Mouse (Mus musculus): Measurements from ENCODE around the gene Ift172. TPM values are rescaled to one million over a fixed set of nuclear protein-coding genes. Genes with fewer than 3 reads are reported as not detected.
"Not testable (repeated sequence)": the region's sequence is repeated elsewhere in the genome, so short reads cannot be mapped to it uniquely, and the experiment has no call there.

Gene Ift172
- total RNA-seq, 2 experiments from 2014 or later = 26.0 to 34.8 TPM

DNA sequence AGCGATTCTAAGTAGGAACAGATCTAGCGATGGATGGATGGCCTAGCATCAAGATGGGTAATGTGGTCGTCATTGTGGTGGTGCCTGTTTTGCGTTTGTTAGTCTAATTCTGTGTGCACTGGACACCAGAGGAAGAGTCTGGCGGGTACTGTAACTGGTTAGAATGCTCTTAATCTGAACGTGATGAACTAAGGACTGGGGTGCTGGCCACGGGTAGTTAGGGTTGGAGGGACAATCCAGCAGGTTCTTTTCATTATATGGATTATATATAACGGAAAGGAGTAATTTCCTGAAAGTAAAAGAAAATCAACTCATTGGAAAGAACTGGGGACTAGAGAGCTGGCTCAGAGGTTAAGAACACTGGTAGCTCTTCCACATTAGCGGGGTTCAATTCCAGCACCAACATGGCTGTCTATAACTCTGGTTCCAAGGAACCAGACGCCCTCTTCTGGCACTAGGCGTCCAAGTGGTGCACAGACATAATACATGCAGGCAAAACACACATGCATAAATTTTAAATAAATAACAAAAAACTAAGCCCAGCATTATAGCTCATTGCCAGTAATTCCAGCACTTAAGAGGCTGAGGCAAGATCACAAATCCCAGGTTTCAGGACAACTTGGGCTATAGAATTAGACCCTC is 69.5 kb downstream of the Ift172 start:
- TF ChIP-seq CTCF (IDR thresholded peaks at IDR 0.05) = peak; percentile 30; the same call in 1 of the 2 replicates
- no peak for DNase-seq
- Histone ChIP-seq H3K4me3 (peak overlapping the region; percentile 98), H3K27ac (peak overlapping the region; percentile 96)
- intact Hi-C loops (cut with DNase I) = loop anchor here (2.0 to 5.0 kb wide), 3 partner anchors 19 to 39 kb away; partner anchors contain the start of genes Gm9970, Gtf3c2, Nrbp1 and Zfp513

DNA sequence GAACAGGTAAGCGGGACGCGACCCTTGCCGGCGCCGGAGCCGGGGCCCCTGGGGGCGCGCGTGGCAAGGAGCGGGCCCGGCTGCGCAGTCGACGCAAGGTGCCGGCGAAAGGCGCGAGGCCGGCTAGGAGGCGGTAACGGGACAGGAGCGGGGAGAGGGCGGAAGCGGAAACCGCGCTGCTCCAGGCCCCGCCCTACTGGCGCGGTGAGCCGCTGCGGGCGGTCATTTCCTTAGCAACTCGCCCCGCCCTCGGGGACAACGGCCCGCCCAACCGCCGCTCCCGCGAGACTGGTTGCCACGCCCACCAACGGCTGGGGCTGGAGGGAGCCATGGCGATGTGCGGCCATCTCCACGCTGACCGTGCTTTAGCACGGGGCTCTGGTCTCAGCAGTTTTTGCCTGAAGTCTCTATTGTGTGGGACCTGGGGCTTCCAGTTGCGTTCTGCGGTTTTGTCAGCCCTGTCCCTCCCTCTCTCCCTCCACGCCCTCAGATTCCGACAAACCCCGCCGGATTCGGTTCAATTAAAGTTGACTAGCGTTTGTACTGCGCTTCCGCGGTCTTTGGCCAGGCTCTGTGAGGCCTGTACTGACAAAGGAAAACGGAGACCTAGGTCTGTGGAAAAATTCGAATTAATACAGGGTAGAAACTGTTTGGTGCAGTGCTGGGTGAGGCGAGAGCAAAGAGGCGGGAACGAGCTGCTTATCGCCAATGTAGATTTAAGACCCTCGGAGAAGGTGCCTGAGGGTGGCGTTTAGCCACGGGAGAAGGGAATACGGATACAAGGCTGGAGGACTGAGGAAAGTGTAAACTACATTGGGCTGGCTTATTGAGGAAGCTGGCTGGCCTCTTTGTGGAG is 70.2 kb downstream of the Ift172 start, which contains the start of gene Ppm1g:
Ppm1g (minus strand) TSS at position 240 of the 856 bp plus-strand sequence.
- intact Hi-C loops (cut with DNase I) = loop anchor here (2.0 to 5.0 kb wide), 3 partner anchors 18 to 38 kb away; partner anchors contain the start of genes Gm9970, Gtf3c2, Nrbp1 and Zfp513
- Histone ChIP-seq H3K27ac (peak within 1 kb of the TSS; percentile 96), H3K4me3 (peak within 1 kb of the TSS; percentile 98)
- peak; percentile 10; the same call in 1 of the 2 replicates for TF ChIP-seq CTCF (IDR thresholded peaks at IDR 0.05)
- DNase-seq = peak; percentile 99

DNA sequence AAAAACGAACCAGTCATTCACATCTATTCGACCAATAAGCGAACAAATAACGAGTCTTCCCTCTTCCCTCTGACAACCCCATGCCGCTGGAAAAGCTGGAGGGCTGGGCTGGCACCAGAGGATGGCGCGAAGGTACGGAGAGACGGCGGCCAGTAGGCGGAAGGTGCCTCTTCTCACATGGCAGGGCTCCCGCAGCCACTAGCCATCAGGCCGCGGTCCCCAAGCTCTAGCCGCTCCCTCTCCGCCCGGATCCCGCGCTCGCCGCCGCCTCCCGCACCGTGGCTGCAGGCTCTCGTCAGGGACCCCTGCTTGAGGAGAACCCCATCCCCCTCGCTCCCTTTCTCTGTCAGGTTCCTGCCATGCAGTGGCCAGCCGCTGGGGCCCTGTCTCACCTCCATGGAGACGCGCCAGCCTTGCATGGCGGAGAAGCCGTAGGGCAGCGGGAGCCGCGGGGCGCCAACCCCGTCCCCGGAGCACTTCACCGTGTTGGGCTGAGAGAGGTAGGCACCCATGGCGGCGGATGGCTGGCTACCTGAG is 70.9 kb downstream of the Ift172 start:
- H3K4me3 ChIP-seq = peak overlapping the region; percentile 98
- no peak for TF ChIP-seq CTCF (IDR thresholded peaks at IDR 0.05)
- DNase-seq = peak; percentile 76
- peak overlapping the region; percentile 96 for H3K27ac ChIP-seq
- intact Hi-C loops (cut with DNase I) = loop anchor here (2.0 to 5.0 kb wide), 4 partner anchors 17 to 107 kb away; partner anchors contain the start of genes Gm9970, Gtf3c2, Nrbp1 and Zfp513

DNA sequence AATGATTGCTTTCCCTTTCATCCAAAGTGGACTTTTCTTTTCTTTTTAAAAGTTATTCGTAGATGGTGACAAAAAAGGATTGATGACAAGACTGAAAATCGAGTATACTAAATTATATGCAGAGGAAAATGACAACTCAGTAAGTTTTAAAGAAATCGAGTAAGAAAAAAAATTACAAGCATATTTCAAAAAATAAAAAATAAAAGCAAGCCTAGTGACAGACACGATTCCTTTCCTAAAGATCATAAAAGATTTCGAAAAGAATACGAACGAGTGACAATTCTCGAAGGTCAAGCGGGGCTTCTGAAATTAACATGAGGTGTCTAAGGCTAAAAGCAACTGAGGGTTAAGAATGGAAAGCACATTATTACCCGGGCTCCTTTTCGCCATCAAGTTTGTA is 71.4 kb downstream of the Ift172 start:
- intact Hi-C loops (cut with DNase I) = loop anchor here (5.0 kb wide), 1 partner anchor 108 kb away; no protein-coding TSS in a partner anchor
- no peak for TF ChIP-seq CTCF (IDR thresholded peaks at IDR 0.05)
- DNase-seq = no peak
- H3K27ac ChIP-seq = peak overlapping the region; percentile 96
- peak overlapping the region; percentile 98 for H3K4me3 ChIP-seq

DNA sequence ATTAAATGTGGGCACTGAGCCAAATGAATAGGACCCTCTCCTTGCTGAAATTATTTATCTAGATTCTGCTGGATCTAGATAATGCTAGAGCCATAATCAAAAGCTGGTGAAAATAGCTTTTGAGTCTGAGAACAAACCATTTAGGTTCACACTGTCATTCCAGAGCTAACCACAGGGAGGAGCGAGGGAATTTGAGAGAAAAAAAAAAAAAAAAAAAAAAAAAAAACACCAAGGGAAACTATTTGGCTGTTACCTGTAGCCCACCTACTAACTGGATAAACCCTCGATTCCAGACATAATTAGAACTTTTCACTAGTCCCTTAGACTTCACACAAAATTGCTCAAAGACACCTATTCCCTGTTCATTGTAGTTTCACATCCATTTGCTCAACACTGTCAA is 71.8 kb downstream of the Ift172 start:
- DNase-seq = no peak
- intact Hi-C loops (cut with DNase I) = loop anchor here (5.0 kb wide), 1 partner anchor 108 kb away; no protein-coding TSS in a partner anchor
- Histone ChIP-seq H3K27ac (peak overlapping the region; percentile 96), H3K4me3 (peak overlapping the region; percentile 98)
- TF ChIP-seq CTCF (IDR thresholded peaks at IDR 0.05) = peak; percentile 51

DNA sequence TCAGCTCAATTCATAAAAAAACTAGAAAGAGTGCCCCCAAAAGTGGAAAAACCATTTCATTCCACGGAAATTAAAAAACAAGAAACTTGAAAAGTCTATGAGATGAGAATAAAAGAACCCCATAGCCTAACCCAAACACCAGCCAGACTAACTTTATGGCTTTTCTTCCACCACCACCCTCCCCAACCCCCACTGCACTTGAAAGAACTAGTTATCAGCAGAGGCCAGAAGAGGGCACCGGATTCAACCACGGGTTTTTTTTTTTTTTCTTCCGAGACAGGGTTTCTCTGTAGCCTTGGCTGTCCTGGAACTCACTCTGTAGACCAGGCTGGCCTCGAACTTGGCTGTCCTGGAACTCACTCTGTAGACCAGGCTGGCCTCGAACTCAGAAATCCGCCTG is 72.6 kb downstream of the Ift172 start:
- Histone ChIP-seq H3K27ac (no peak overlapping the region), H3K4me3 (no peak overlapping the region)
- DNase-seq = no peak
- intact Hi-C loops (cut with DNase I) = loop anchor here (5.0 kb wide), 1 partner anchor 109 kb away; no protein-coding TSS in a partner anchor
- TF ChIP-seq CTCF (IDR thresholded peaks at IDR 0.05) = no peak

DNA sequence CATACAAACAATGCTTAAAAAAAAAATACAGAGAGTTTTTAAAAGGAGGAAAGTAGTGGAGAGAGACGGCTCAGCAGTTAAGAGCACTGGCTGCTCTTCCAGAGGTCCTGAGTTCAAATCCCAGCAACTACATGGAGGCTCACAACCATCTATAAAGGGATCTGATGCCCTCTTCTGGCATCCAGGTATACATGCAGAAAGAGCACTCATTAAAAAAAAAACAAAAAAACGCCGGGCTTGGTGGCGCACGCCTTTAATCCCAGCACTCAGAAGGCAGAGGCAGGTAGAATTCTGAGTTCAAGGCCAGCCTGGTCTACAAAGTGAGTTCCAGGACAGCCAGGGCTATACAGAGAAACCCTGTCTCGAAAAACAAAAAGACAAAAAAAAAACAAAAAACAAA is 74.4 kb downstream of the Ift172 start:
- H3K4me3 ChIP-seq, DNase-seq, H3K27ac ChIP-seq: not testable (repeated sequence)
- intact Hi-C loops (cut with DNase I) = loop anchor here (5.0 kb wide), 1 partner anchor 111 kb away; no protein-coding TSS in a partner anchor

DNA sequence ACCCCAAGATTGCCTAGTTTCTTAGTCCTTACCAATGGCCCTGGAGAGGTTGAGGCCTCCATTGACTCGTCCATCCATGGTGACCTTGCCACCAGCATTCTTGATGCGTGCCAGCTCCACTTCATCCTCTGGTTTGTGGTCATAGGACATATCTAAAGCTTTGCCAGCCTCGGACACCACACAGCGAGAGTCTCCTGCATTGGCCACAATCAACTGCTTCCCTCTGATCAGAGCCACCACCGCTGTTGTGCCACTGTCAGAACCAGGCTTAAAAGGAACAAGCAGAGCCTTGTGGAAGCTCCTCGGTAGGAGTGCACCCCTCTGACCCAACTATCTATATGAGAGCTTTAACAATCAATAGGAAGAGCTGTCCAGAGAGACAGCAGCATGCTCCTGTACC is 86.5 kb downstream of the Ift172 start:
- intact Hi-C loops (cut with DNase I) = no loop called here
- TF ChIP-seq CTCF (IDR thresholded peaks at IDR 0.05) = no peak
- no peak for DNase-seq
- H3K4me3 ChIP-seq = no peak overlapping the region
- no peak overlapping the region for H3K27ac ChIP-seq

DNA sequence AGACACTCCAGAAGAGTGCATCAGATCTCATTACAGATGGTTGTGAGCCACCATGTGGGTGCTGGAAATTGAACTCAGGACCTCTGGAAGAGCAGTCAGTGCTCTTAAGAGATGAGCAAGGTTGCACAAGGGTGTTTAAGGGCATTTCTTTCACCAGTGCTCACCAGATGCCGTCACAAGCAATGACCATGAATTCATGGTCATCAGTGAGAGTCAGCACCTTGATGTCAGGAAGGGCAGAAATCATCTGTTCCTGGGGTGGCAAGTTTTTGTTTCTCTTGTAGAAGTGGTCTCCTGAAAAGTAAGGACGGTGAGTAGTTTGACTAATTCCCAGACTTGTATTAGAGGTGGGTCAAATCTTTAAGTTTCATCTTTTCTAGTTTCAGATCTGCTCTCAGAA is 87.0 kb downstream of the Ift172 start:
- no peak for DNase-seq
- Histone ChIP-seq H3K4me3 (no peak overlapping the region), H3K27ac (no peak overlapping the region)
- no peak for TF ChIP-seq CTCF (IDR thresholded peaks at IDR 0.05)
- intact Hi-C loops (cut with DNase I) = loop anchor here (2.0 kb wide), 1 partner anchor 17 kb away; the partner anchor contains the start of gene Ppm1g

Other genes with a start within 250 kb of the Ift172 start
- gene Atraid, start 242.8 kb downstream of the Ift172 start, total RNA-seq (2021) = 10 to 100 TPM; 40.9 to 41.6 TPM
- gene Slc5a6, start 242.2 kb downstream of the Ift172 start, total RNA-seq (2021) = 1 to 10 TPM; 5.6 to 6.0 TPM
- gene Cad, start 236.3 kb downstream of the Ift172 start, total RNA-seq (2021) = 10 to 100 TPM; 25.5 to 28.6 TPM
- not detected for gene Dnajc5g, start 184.8 kb downstream of the Ift172 start, total RNA-seq (2021)
- not detected for gene Slc30a3, start 182.9 kb downstream of the Ift172 start, total RNA-seq (2021)
- gene Trim54, start 174.4 kb downstream of the Ift172 start, total RNA-seq (2021) = 100 to 1,000 TPM; 356 to 504 TPM
- not detected for gene Ucn, start 152.3 kb downstream of the Ift172 start, total RNA-seq (2021)
- gene Mpv17, start 136.9 kb downstream of the Ift172 start, total RNA-seq (2021) = 10 to 100 TPM; 16.9 to 24.2 TPM
- under 1 TPM; 0.53 to 0.74 TPM for gene Gm29609, start 111.2 kb downstream of the Ift172 start, total RNA-seq (2021)
- gene Gtf3c2, start 111.0 kb downstream of the Ift172 start, total RNA-seq (2021) = 10 to 100 TPM; 22.9 to 26.5 TPM
- gene Snx17, start 97.9 kb downstream of the Ift172 start, total RNA-seq (2021) = 10 to 100 TPM; 31.1 to 33.2 TPM
- 10 to 100 TPM; 39.5 to 53.9 TPM for gene Eif2b4, start 97.7 kb downstream of the Ift172 start, total RNA-seq (2021)
- 1 to 10 TPM; 6.2 to 7.1 TPM for gene Zfp513, start 88.8 kb downstream of the Ift172 start, total RNA-seq (2021)
- gene Ppm1g, start 70.4 kb downstream of the Ift172 start, total RNA-seq (2021) = 10 to 100 TPM; 41.1 to 45.7 TPM
- gene Nrbp1, start 50.3 kb downstream of the Ift172 start, total RNA-seq (2021) = 10 to 100 TPM; 51.3 to 58.5 TPM
- gene Gm9970, start 49.9 kb downstream of the Ift172 start, total RNA-seq (2021) = not detected
- gene Krtcap3, start 39.4 kb downstream of the Ift172 start, total RNA-seq (2021) = 1 to 10 TPM; 1.5 to 2.0 TPM
- gene Fndc4, start 5.0 kb upstream of the Ift172 start, total RNA-seq (2021) = 1 to 10 TPM; 1.2 to 3.2 TPM
- gene Gckr, start 6.3 kb upstream of the Ift172 start, total RNA-seq (2021) = not detected
- gene Zfp512, start 161.3 kb upstream of the Ift172 start, total RNA-seq (2021) = 10 to 100 TPM; 12.3 to 14.0 TPM
- under 1 TPM in 1 of 2 experiments, not detected in 1; 0.10 TPM for gene 4930548H24Rik, start 194.6 kb upstream of the Ift172 start, total RNA-seq (2021)
- gene Gpn1, start 203.6 kb upstream of the Ift172 start, total RNA-seq (2021) = 10 to 100 TPM; 16.7 to 18.7 TPM
- gene Slc4a1ap, start 235.9 kb upstream of the Ift172 start, total RNA-seq (2021) = 10 to 100 TPM; 20.5 to 25.7 TPM
- gene Supt7l, start 236.7 kb upstream of the Ift172 start, total RNA-seq (2021) = 10 to 100 TPM in 1 of 2 experiments, 1 to 10 TPM in 1; 9.6 to 12.5 TPM

Measured in gastrocnemius, adult 2 months (tissue).